Mouse (Mus musculus): ENCODE measurements around the gene A130010J15Rik.

Gene A130010J15Rik

GRCm38 (mm10) chr1:193167746-193168145 lies at the start of gene A130010J15Rik:
TSS of gene A130010J15Rik (plus strand) at chr1:193168046.
- no peak for DNase-seq (ENCODE audit: low spot score)

GRCm38 (mm10) chr1:193122793-193123192 lies 45.1 kb upstream of the A130010J15Rik start:
- no peak for DNase-seq (ENCODE audit: low spot score)

- DNase-seq (ENCODE audit: low spot score), result no peak
These were observed 44.6 kb upstream of the A130010J15Rik start for GRCm38 (mm10) chr1:193123290-193123689.

GRCm38 (mm10) chr1:193125835-193126234 lies 42.0 kb upstream of the A130010J15Rik start:
- no peak for DNase-seq (ENCODE audit: low spot score)

- no peak for DNase-seq (ENCODE audit: low spot score)
These were observed 39.8 kb upstream of the A130010J15Rik start for GRCm38 (mm10) chr1:193128055-193128454.

GRCm38 (mm10) chr1:193129321-193129720 lies 38.5 kb upstream of the A130010J15Rik start:
- DNase-seq (ENCODE audit: low spot score), result no peak

- peak; percentile 99 for DNase-seq (ENCODE audit: low spot score)
These were observed 37.9 kb upstream of the A130010J15Rik start, which contains the start of gene Diexf for GRCm38 (mm10) chr1:193129786-193130455. TSS of gene Diexf (minus strand) at chr1:193130272.

- peak; percentile 19 for DNase-seq (ENCODE audit: low spot score)
These were observed 37.4 kb upstream of the A130010J15Rik start for GRCm38 (mm10) chr1:193130456-193130825.

- no peak for DNase-seq (ENCODE audit: low spot score)
These were observed 37.0 kb upstream of the A130010J15Rik start for GRCm38 (mm10) chr1:193130839-193131238.

GRCm38 (mm10) chr1:193131311-193131948 lies 36.4 kb upstream of the A130010J15Rik start:
- DNase-seq (ENCODE audit: low spot score), result no peak

- DNase-seq (ENCODE audit: low spot score), result no peak
These were observed 35.5 kb upstream of the A130010J15Rik start for GRCm38 (mm10) chr1:193132385-193132784.

GRCm38 (mm10) chr1:193133726-193134125 lies 34.1 kb upstream of the A130010J15Rik start:
- DNase-seq (ENCODE audit: low spot score), result no peak

- no peak for DNase-seq (ENCODE audit: low spot score)
These were observed 29.8 kb upstream of the A130010J15Rik start for GRCm38 (mm10) chr1:193138087-193138486.

GRCm38 (mm10) chr1:193138669-193139068 lies 29.2 kb upstream of the A130010J15Rik start:
- no peak for DNase-seq (ENCODE audit: low spot score)

- DNase-seq (ENCODE audit: low spot score), result peak; percentile 45
These were observed 26.7 kb upstream of the A130010J15Rik start for GRCm38 (mm10) chr1:193141118-193141517.

- DNase-seq (ENCODE audit: low spot score), result no peak
These were observed 25.3 kb upstream of the A130010J15Rik start for GRCm38 (mm10) chr1:193142517-193143062.

GRCm38 (mm10) chr1:193144516-193144915 lies 23.3 kb upstream of the A130010J15Rik start:
- DNase-seq (ENCODE audit: low spot score), result no peak

- no peak for DNase-seq (ENCODE audit: low spot score)
These were observed 22.7 kb upstream of the A130010J15Rik start for GRCm38 (mm10) chr1:193145101-193145500.

GRCm38 (mm10) chr1:193146416-193146815 lies 21.4 kb upstream of the A130010J15Rik start:
- no peak for DNase-seq (ENCODE audit: low spot score)

- no peak for DNase-seq (ENCODE audit: low spot score)
These were observed 18.6 kb upstream of the A130010J15Rik start for GRCm38 (mm10) chr1:193149231-193149630.

GRCm38 (mm10) chr1:193151134-193151533 lies 16.7 kb upstream of the A130010J15Rik start:
- DNase-seq (ENCODE audit: low spot score), result no peak

GRCm38 (mm10) chr1:193152872-193153271 lies 15.0 kb upstream of the A130010J15Rik start, which contains the start of gene Irf6:
TSS of gene Irf6 (plus strand) at chr1:193153111.
- DNase-seq (ENCODE audit: low spot score), result peak; percentile 83

- no peak for DNase-seq (ENCODE audit: low spot score)
These were observed 14.3 kb upstream of the A130010J15Rik start for GRCm38 (mm10) chr1:193153561-193153960.

Data from embryo, embryonic 10 days (tissue).